Mouse (Mus musculus) forebrain, embryonic 15.5 days (tissue): ENCODE measurements around the gene Lep. TPM values are rescaled to one million over a fixed set of nuclear protein-coding genes. Genes with fewer than 3 reads are reported as not detected.

ENCODE experiments used
- ATAC-seq: fragments of 200-750 bp; cut with Nextera tagmentation; replicated peaks from 2 replicates; pipeline ENCODE4 v1.8.0; 2017; ENCODE audit warnings: mild to moderate bottlenecking, moderate TSS enrichment, moderate library complexity
- H3K27ac ChIP-seq: fragments of 300-500 bp; sonication (generic); replicated peaks from 2 replicates; pipeline ENCODE4 v1.5.1; 2015; ENCODE audit warnings: mild to moderate bottlenecking, inconsistent platforms
- H3K27me3 ChIP-seq: fragments of 300-500 bp; sonication (generic); 2 replicates; pipeline ENCODE4 v1.6.1; 2015; ENCODE audit warnings: inconsistent platforms
- H3K36me3 ChIP-seq: fragments of 300-500 bp; sonication (generic); 2 replicates; pipeline ENCODE4 v1.6.1; 2015; ENCODE audit warnings: mild to moderate bottlenecking, inconsistent platforms
- H3K4me1 ChIP-seq: fragments of 300-500 bp; sonication (generic); 2 replicates; pipeline ENCODE4 v1.6.1; 2015; ENCODE audit warnings: inconsistent platforms
- H3K4me2 ChIP-seq: fragments of 300-500 bp; sonication (generic); replicated peaks from 2 replicates; pipeline ENCODE4 v1.6.1; 2015; ENCODE audit warnings: mild to moderate bottlenecking, inconsistent platforms
- H3K4me3 ChIP-seq: fragments of 300-500 bp; sonication (generic); 2 replicates; pipeline ENCODE4 v1.5.1; 2015; ENCODE audit warnings: mild to moderate bottlenecking, inconsistent platforms
- H3K9ac ChIP-seq: fragments of 300-500 bp; sonication (generic); replicated peaks from 2 replicates; pipeline ENCODE4 v1.6.1; 2015; ENCODE audit warnings: mild to moderate bottlenecking, inconsistent platforms
- H3K9me3 ChIP-seq: fragments of 300-500 bp; sonication (generic); 2 replicates; pipeline ENCODE4 v1.6.1; 2016; ENCODE audit warnings: inconsistent platforms
- WGBS: fragments of 180-500 bp; shearing (Covaris S2); methylation state at CpG from one replicate; pipeline ENCODE4 v1.1.7; 2015; ENCODE audit warnings: mixed read lengths; 5-methylcytosine and 5-hydroxymethylcytosine counted together
- polyA plus RNA-seq: library from polyadenylated mRNA; unstranded; fragments of >200 nt; fragmentation: Nextera tagmentation; extraction: Ambion mirVana; gene quantifications from 2 replicates; pipeline ENCODE4 v1.2.1, GENCODE M21; 2015

Gene Lep
- polyA plus RNA-seq, result not detected in 2 replicates

DNA sequence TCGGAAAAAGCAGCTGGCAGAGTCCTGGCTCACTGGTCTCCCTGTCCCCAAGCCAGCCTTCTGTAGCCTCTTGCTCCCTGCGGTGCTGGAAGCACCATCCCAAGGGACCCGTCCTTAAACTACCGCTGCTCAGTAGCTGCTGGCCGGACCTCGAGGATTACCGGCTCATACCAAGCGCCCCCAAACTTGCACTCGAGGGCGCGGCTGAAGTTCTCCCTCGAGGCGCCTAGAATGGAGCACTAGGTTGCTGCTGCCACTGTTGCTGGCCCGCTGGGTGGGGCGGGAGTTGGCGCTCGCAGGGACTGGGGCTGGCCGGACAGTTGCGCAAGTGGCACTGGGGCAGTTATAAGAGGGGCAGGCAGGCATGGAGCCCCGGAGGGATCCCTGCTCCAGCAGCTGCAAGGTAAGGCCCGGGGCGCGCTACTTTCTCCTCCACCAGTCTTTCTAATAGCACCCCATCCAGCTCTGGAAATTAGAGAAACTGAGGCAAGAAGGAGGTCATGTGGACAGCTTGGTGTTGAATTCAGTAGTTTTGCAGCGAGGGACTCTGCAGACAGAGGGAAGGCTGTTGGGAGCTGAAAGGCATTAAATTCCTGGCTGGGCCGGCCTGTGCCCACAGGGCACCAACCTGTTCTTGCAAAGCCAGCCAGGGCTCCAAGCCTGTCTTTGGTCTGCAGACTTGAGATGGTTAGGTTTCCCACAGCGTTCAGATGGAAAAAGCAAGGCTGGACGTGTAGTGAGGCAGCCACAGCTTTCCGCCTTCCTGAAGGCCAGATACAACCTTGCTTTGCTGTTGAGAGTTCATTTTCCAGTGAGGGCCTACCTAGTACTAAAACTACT is at the start of gene Lep:
TSS of gene Lep (plus strand) at position 375 of the 840 bp plus-strand sequence.
- Histone ChIP-seq H3K4me3 (no peak within 1 kb of the TSS), H3K27ac (no peak within 1 kb of the TSS), H3K27me3 (no peaks in the 10 kb centered on the region), H3K4me1 (no peaks in the 10 kb centered on the region), H3K4me2 (no peak within 1 kb of the TSS), H3K9me3 (no peaks in the 10 kb centered on the region), H3K9ac (no peak within 1 kb of the TSS), H3K36me3 (no peaks in the 10 kb centered on the region)
- ATAC-seq, result no peak
- 76% methylated on average over 28 of the region's 28 CpGs for WGBS

DNA sequence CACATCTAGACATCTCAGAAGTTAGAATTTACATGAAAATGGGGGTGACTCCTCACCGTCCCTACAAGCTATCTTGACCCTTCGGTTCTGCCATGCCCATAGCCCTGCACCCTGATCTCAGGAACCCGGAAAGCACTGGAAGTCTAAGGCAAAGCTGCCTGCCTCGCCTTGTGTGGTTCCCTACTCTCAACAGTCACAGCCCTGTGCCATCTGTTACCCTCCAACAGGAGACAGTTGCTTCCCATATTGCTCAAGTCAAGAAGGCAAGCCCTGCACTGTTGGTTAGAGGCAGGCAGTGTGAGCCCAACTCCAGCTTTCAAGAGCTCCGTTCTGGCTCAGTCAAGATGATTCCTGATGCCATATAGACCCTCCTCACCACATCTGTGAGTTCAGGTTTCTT is 48.4 kb upstream of the Lep start:
- H3K4me2 ChIP-seq, result no peak overlapping the region
- H3K9me3 ChIP-seq, result no peaks in the 10 kb centered on the region
- H3K9ac ChIP-seq, result no peak overlapping the region
- H3K27me3 ChIP-seq, result no peaks in the 10 kb centered on the region
- H3K36me3 ChIP-seq, result no peaks in the 10 kb centered on the region
- peaks cover 2% of the 10 kb centered on the region for H3K4me1 ChIP-seq
- no peak overlapping the region for H3K4me3 ChIP-seq
- no peak overlapping the region for H3K27ac ChIP-seq
- 79% methylated on average over 5 of the region's 5 CpGs for WGBS
- no peak for ATAC-seq

DNA sequence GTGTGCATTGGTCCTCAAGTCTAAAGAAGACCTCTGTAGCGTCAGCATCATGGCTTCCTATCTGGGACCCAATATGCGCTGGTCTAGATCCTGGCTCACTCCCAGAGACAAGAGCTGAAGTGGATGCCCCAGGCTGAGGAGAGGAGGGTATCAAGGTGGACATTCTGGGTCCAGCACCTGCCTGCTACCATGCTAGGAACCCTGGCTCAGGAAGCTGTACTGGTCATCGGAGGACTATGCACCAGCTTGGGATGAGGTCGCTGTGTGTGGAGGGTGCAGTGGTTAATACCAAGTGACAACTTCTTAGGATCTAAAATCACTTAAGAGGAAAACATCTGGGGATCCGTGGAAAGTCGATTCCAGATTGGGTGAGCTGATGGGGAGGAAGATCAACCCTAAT is 46.8 kb upstream of the Lep start:
- no peaks in the 10 kb centered on the region for H3K9me3 ChIP-seq
- 91% methylated on average over 6 of the region's 6 CpGs for WGBS
- no peak for ATAC-seq
- no peak overlapping the region for H3K27ac ChIP-seq
- H3K36me3 ChIP-seq, result no peaks in the 10 kb centered on the region
- H3K27me3 ChIP-seq, result no peaks in the 10 kb centered on the region
- no peak overlapping the region for H3K4me2 ChIP-seq
- H3K4me1 ChIP-seq, result peaks cover 10% of the 10 kb centered on the region
- H3K9ac ChIP-seq, result no peak overlapping the region
- no peak overlapping the region for H3K4me3 ChIP-seq

DNA sequence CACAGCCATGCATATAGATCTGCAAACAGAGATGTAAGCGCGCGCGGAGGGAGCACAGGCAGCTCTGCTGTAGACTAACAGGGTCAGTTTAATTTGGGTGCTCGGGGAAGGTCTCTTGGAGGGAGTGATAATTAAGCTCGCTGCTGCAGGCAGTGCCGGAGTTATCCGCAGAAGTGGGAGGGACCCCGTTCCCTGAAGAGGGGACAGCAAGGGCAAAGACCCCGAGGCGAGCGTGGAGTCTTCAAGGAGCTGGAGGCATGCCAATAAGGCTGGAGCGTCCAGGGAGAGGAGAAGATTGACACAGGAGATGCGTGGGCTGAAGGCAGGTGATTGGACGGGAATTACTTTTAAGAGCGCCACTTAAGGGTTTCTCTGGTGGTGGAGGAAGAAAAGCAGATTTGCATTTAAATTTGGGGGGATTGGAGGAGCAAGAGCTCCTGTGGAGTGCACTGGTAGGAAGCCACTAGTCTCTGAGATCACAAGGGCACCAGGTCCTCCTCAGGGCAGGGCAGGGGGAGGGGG is 43.1 kb upstream of the Lep start:
- H3K36me3 ChIP-seq, result no peaks in the 10 kb centered on the region

DNA sequence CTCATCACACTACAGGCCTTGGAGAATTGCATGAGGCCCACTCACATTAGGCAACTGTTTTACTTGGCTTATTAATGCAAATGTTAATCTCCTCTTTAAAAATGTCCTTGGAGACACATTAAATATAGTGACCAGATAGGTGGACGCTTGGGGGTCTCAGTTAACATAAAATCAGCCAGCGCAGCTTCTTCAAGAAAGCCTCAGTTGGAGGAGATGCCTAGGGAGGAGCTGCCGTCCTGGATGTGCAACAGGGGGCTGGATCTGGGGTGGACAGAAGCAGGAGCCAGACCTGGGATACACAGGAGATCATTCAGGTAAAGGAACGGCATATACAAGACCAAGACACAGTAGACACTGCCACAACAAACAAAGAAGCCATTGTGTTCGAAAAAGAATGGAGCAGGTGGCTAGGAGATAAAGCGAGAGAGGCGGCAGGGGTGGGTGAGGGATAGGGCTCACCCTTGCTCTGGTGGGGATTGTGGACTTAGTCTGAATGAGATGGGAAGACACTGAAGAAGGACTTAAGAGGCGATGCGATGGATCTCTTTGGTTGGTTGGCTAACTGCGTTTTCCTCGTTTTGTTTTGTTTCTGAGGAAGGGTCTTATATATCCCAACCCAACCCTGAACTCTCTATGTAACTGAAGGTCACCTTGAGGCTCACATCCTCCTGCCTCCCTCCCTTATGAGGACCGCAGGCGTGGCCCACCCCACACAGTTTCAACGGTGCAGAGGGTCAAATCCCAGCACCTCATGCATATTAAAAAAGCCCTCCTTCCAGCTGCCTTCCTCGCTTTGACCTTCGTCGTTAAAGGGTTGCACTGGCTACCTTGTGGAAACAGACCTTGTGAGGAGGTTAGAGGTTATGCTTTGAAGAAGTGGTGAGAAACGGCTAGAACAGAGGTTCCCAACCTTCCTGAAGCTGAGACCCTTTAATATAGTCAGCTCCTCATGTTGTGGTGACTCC is 40.0 kb upstream of the Lep start:
- Histone ChIP-seq H3K27me3 (peaks cover 8% of the 10 kb centered on the region; the same call in 1 of the 2 replicates), H3K27ac (no peak overlapping the region), H3K9ac (no peak overlapping the region), H3K4me2 (no peak overlapping the region), H3K4me3 (no peak overlapping the region), H3K36me3 (no peaks in the 10 kb centered on the region), H3K4me1 (peaks cover 18% of the 10 kb centered on the region), H3K9me3 (no peaks in the 10 kb centered on the region)
- ATAC-seq, result no peak
- 68% methylated on average over 18 of the region's 18 CpGs for WGBS

More for the DNA sequence above, 43.1 kb upstream of the Lep start:
- H3K9me3 ChIP-seq, result no peaks in the 10 kb centered on the region
- H3K27ac ChIP-seq, result no peak overlapping the region
- peak overlapping the region; percentile 61 for H3K4me2 ChIP-seq
- 0 out of 2 replicates have a peak, but pooled peaks cover 6% of the 10 kb centered on the region for H3K27me3 ChIP-seq
- H3K4me1 ChIP-seq, result peaks cover 10% of the 10 kb centered on the region
- 1% methylated on average over 16 of the region's 16 CpGs for WGBS
- peak; percentile 49 for ATAC-seq
- peak overlapping the region; percentile 37; the same call in 1 of the 2 replicates for H3K9ac ChIP-seq
- H3K4me3 ChIP-seq, result peak overlapping the region; percentile 30

DNA sequence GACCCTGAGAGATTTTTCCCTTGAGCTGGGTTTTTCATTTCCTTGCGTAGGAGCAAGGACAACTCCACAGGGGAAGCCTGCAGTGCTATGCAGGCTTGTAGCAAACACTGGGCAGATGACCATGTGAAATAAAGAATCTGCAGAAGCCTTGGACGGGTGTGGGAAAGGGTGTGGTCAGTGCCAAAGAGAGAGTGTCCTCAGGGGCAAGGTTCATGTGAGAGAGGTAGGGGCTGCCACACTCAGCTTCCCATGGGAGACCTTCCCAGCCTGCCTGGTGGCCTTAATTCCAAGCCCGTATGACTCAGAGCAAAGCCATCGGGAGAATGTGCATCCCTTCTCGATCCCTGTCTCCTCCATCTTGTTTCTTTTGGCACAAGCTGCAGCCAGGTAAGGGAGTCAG is 39.1 kb upstream of the Lep start:
- WGBS, result 81% methylated on average over 5 of the region's 5 CpGs
- no peak overlapping the region for H3K9ac ChIP-seq
- ATAC-seq, result no peak
- H3K4me1 ChIP-seq, result peaks cover 18% of the 10 kb centered on the region
- H3K9me3 ChIP-seq, result no peaks in the 10 kb centered on the region
- no peak overlapping the region for H3K4me2 ChIP-seq
- H3K4me3 ChIP-seq, result no peak overlapping the region
- no peak overlapping the region for H3K27ac ChIP-seq
- no peaks in the 10 kb centered on the region for H3K36me3 ChIP-seq
- H3K27me3 ChIP-seq, result peaks cover 17% of the 10 kb centered on the region; the same call in 1 of the 2 replicates

DNA sequence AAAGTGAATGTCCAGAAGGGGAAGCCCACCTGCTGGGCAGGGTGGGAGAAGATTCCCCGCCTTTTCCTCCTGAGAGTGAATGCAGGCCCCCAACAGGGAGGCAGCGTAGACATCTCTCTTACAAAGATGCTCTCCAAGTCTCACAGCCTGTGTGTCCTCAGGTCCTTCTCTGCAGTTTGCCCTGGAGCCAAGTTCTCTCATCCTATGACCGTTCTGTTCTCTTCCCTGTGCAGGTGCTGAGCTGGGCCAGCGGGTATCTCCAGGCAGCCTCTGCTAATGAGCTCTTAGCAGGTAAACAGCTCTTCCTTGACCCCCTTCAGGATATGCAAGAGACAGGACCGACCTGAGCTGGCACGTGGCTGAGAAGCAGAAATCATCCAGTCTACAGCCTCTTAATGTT is 38.5 kb upstream of the Lep start:
- WGBS, result 63% methylated on average over 6 of the region's 6 CpGs
- Histone ChIP-seq H3K27me3 (peaks cover 17% of the 10 kb centered on the region; the same call in 1 of the 2 replicates), H3K9ac (no peak overlapping the region), H3K27ac (no peak overlapping the region), H3K4me2 (no peak overlapping the region), H3K4me1 (peaks cover 18% of the 10 kb centered on the region), H3K36me3 (no peaks in the 10 kb centered on the region), H3K4me3 (no peak overlapping the region), H3K9me3 (no peaks in the 10 kb centered on the region)
- no peak for ATAC-seq

DNA sequence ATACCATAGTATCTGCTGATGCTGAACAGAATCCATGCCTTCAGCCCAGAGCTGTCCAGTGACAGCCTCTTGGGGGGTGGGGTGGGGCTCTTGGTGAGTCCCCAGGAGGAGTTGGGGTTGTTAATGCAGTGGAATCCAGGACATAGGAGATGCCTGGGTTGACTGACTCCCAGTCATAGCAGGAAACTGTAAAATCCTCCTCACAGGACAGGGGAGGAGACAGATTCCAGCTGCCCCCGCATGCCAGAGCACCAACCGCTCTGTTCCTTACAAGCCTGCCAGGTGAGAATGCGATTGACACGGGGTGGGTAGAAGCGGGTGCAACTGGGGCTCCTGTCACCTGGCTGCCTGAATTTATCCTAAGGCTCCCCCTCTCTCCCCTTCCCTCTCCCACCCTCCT is 37.9 kb upstream of the Lep start:
- no peak for ATAC-seq
- Histone ChIP-seq H3K4me2 (no peak overlapping the region), H3K36me3 (no peaks in the 10 kb centered on the region), H3K4me1 (peaks cover 11% of the 10 kb centered on the region), H3K27ac (no peak overlapping the region), H3K9me3 (no peaks in the 10 kb centered on the region), H3K4me3 (no peak overlapping the region), H3K27me3 (peaks cover 17% of the 10 kb centered on the region; the same call in 1 of the 2 replicates), H3K9ac (no peak overlapping the region)
- 84% methylated on average over 5 of the region's 5 CpGs for WGBS

DNA sequence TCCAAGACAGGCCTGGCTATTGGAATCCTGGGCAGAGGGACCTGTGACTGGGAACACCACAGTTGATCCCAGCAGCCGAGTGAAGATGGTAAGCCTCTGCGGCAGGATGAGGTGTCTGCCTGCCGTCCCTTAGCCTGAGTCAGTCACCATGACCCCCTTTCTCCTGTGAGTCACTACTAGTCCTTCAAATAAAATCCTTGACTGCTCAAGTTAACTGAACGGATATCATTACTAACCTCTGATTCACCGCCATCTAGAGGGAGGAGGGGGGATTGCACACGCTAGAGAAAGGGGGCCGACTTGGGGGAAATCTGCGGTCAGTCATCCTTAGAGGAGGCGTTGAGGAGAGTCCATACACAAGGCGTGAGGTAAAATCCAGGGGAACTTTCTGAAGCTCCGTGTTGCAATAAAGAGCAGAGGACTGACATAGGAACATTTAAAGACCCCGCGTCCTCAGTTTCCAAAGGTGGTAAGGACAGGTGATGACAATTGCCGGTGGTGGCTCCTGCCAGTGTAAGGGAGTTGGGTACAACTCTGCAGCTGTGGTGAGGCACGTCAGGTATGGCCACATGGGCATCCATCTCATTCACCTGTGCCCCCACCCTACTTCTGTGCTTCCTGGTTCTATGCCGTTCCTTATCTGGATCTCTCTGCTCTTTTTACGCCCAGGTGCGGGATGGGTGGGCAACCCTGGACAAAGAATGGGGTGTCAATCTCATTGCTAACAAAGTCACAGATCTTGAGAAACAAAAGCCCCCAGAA is 36.6 kb upstream of the Lep start:
- no peak overlapping the region for H3K27ac ChIP-seq
- peaks cover 17% of the 10 kb centered on the region; the same call in 1 of the 2 replicates for H3K27me3 ChIP-seq
- peaks cover 8% of the 10 kb centered on the region for H3K4me1 ChIP-seq
- H3K4me2 ChIP-seq, result peak overlapping the region; percentile 29
- no peaks in the 10 kb centered on the region for H3K36me3 ChIP-seq
- peak; percentile 53 for ATAC-seq
- H3K9me3 ChIP-seq, result no peaks in the 10 kb centered on the region
- H3K9ac ChIP-seq, result no peak overlapping the region
- H3K4me3 ChIP-seq, result no peak overlapping the region
- WGBS, result 36% methylated on average over 18 of the region's 18 CpGs

DNA sequence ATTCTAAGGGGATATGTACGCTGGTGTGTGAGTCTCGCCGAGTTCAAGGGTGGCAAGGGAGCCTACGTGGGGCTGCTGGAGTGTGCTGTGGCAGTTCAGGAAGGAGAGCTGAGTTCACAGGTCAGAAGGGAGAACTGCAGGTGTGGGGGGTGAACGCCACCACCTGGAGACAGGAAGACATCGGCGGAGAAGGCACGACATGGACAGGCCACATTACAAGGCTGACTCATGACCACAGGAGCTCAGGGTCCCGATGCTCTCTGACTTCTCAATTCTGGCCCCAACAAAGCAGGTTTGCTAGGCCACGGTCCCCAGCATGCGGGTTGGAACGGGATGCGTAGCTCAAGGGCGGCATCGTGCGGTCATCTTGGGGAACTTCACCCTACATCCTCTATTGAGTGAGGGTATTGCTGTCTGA is 36.0 kb upstream of the Lep start:
- Histone ChIP-seq H3K9me3 (no peaks in the 10 kb centered on the region), H3K36me3 (no peaks in the 10 kb centered on the region), H3K27me3 (peaks cover 17% of the 10 kb centered on the region; the same call in 1 of the 2 replicates), H3K4me1 (peaks cover 8% of the 10 kb centered on the region), H3K4me3 (peak overlapping the region; percentile 6; the same call in 1 of the 2 replicates), H3K27ac (no peak overlapping the region), H3K4me2 (peak overlapping the region; percentile 29), H3K9ac (no peak overlapping the region)
- ATAC-seq, result peak; percentile 80
- WGBS, result 4% methylated on average over 16 of the region's 16 CpGs

DNA sequence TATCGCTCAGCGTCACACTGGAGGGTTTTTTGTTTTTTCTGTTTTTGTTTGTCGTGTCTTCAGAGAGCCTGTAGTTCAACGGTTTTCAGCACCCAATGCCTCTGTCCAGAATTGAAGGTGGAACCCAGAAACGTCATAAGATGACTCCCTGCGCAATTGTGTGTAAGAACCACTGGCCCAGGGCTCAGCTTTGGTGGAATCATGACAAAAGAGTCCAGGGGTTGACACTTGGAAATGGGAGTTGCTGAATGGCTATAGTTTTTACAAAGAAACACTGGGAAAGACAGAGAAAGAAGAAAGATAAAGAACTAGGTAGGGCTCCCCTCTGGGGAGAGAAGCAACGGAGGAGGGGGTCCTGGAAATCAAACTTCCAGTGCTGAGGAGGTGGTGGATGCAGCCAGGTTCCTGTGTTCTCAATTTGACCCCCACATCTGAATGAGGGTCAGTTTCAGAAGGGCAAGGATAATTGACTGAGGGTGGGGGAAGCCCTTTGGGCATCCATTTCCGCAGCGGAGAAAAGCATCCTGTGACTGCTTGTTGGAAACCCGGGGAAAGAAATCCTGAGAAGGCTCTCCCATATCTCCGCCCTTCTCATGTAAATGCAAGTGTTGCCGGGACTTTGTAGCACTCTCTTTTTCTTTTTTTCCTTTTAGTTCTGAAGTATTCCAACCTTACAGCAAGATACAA is 34.1 kb upstream of the Lep start:
- peaks cover 17% of the 10 kb centered on the region; the same call in 1 of the 2 replicates for H3K27me3 ChIP-seq
- no peak overlapping the region for H3K4me3 ChIP-seq
- WGBS, result 34% methylated on average over 12 of the region's 12 CpGs
- H3K27ac ChIP-seq, result no peak overlapping the region
- ATAC-seq, result no peak
- no peak overlapping the region for H3K4me2 ChIP-seq
- H3K36me3 ChIP-seq, result no peaks in the 10 kb centered on the region
- H3K4me1 ChIP-seq, result peaks cover 9% of the 10 kb centered on the region
- H3K9ac ChIP-seq, result no peak overlapping the region
- H3K9me3 ChIP-seq, result no peaks in the 10 kb centered on the region
